7 mouse cellular contexts compared by ENCODE assay signal in genomic region chr13:96431595-96432156, GRCm38 (mm10). TPM values are rescaled to one million over a fixed set of nuclear protein-coding genes. Genes with fewer than 3 reads are reported as not detected.
DNase-seq lines count a peak whose midpoint lies in the region; ATAC-seq lines count a peak whose summit lies in the region.

No protein-coding gene starts in this region.

- no peak overlapping the region for H3K9ac ChIP-seq in embryonic facial prominence, embryonic 11.5 days (replicated peaks; ENCODE audit: low read length)
- no peak overlapping the region for H3K9ac ChIP-seq in midbrain, embryonic 14.5 days (replicated peaks; ENCODE audit: low read length)

- H3K4me2 ChIP-seq in embryonic facial prominence, embryonic 11.5 days (ENCODE audit: low read depth, low read length), result no peak overlapping the region
- H3K4me2 ChIP-seq in midbrain, embryonic 14.5 days (ENCODE audit: low read length), result no peak overlapping the region

- no peaks in the 10 kb centered on the region for H3K36me3 ChIP-seq in embryonic facial prominence, embryonic 11.5 days (replicated peaks; ENCODE audit: control insufficient read depth, insufficient read depth, low read depth, low read length)
- H3K36me3 ChIP-seq in limb, embryonic 10.5 days, result no peaks in the 10 kb centered on the region
- H3K36me3 ChIP-seq in midbrain, embryonic 14.5 days (ENCODE audit: control insufficient read depth, insufficient read depth, low read length), result no peaks in the 10 kb centered on the region

- ATAC-seq in embryonic facial prominence, embryonic 11.5 days (replicated peaks; ENCODE audit: insufficient number of reproducible peaks, low FRiP score, low TSS enrichment, low read depth), result peak; percentile 61; the same call in 1 of the 2 replicates
- peak; percentile 71; the same call in 1 of the 2 replicates for ATAC-seq in midbrain, embryonic 14.5 days (ENCODE audit: low FRiP score, low TSS enrichment)

- 36% methylated on average over 12 of the region's 12 CpGs for WGBS in embryonic facial prominence, embryonic 11.5 days
- 37% methylated on average over 12 of the region's 12 CpGs for WGBS in limb, embryonic 10.5 days
- WGBS in midbrain, embryonic 14.5 days, result 40% methylated on average over 12 of the region's 12 CpGs

- H3K9me3 ChIP-seq in embryonic facial prominence, embryonic 11.5 days (replicated peaks; ENCODE audit: control insufficient read depth, low read length), result no peaks in the 10 kb centered on the region
- no peaks in the 10 kb centered on the region for H3K9me3 ChIP-seq in limb, embryonic 10.5 days (replicated peaks)
- H3K9me3 ChIP-seq in midbrain, embryonic 14.5 days (ENCODE audit: control insufficient read depth, low read length), result no peaks in the 10 kb centered on the region

- no peaks in the 10 kb centered on the region; the same call in 1 of the 2 replicates for H3K4me1 ChIP-seq in embryonic facial prominence, embryonic 11.5 days (ENCODE audit: control insufficient read depth, insufficient read depth, low read length)
- peaks cover 11% of the 10 kb centered on the region; the same call in 1 of the 2 replicates for H3K4me1 ChIP-seq in limb, embryonic 10.5 days
- H3K4me1 ChIP-seq in midbrain, embryonic 14.5 days (ENCODE audit: control insufficient read depth, insufficient read depth, low read length), result no peaks in the 10 kb centered on the region

- H3K4me3 ChIP-seq in embryonic facial prominence, embryonic 11.5 days (ENCODE audit: low read depth, low read length), result no peak overlapping the region
- H3K4me3 ChIP-seq in limb, embryonic 10.5 days, result no peak overlapping the region
- no peak overlapping the region for H3K4me3 ChIP-seq in midbrain, embryonic 14.5 days (replicated peaks; ENCODE audit: low read depth, low read length)

- DNase-seq in adrenal gland, postnatal 14 days, result peak; percentile 93
- DNase-seq in embryonic facial prominence, embryonic 11.5 days (ENCODE audit: low spot score), result peak; percentile 94
- peak; percentile 84 to 94 for DNase-seq in heart, adult 18-20 months
- peak; percentile 91 for DNase-seq in kidney, adult 18-20 months
- peak; percentile 90 for DNase-seq in limb, embryonic 10.5 days (ENCODE audit: low spot score)
- peak; percentile 94 for DNase-seq in midbrain, embryonic 14.5 days
- peak; percentile 51 for DNase-seq in spleen, adult 12 weeks (ENCODE audit: low spot score)

- no peaks in the 10 kb centered on the region for H3K27me3 ChIP-seq in embryonic facial prominence, embryonic 11.5 days (ENCODE audit: control insufficient read depth, insufficient read depth, low read length)
- H3K27me3 ChIP-seq in limb, embryonic 10.5 days (ENCODE audit: low read depth, poor library complexity, severe bottlenecking), result no peaks in the 10 kb centered on the region
- H3K27me3 ChIP-seq in midbrain, embryonic 14.5 days (ENCODE audit: control insufficient read depth, insufficient read depth, low read length), result no peaks in the 10 kb centered on the region

- no peak overlapping the region for H3K27ac ChIP-seq in embryonic facial prominence, embryonic 11.5 days (replicated peaks; ENCODE audit: low read depth, low read length)
- H3K27ac ChIP-seq in limb, embryonic 10.5 days, result no peak overlapping the region
- no peak overlapping the region for H3K27ac ChIP-seq in midbrain, embryonic 14.5 days (replicated peaks; ENCODE audit: low read depth, low read length)

RNA-seq across cellular contexts. Expression of gene Ankdd1b, which starts 39.3 kb away (rescaled TPM):
- 0.83 and 1.1 TPM in 2 replicates for total RNA-seq in adrenal gland, postnatal 14 days (2021)
- 0.25 TPM in 1 of 2 replicates, not detected in the other for polyA plus RNA-seq in embryonic facial prominence, embryonic 11.5 days (2014; fragmentation: Nextera tagmentation; extraction: Ambion mirVana)
- total RNA-seq in heart, adult 18-20 months (2021), result under 1 TPM; 0.65 to 0.80 TPM
- polyA plus RNA-seq in limb, embryonic 10.5 days (2016; fragmentation: Nextera tagmentation; extraction: Ambion mirVana), result not detected in 2 replicates
- polyA plus RNA-seq in midbrain, embryonic 14.5 days (2014; fragmentation: Nextera tagmentation; extraction: Ambion mirVana), result not detected in 2 replicates

RNA-seq across cellular contexts. Expression of gene Poc5, which starts 43.6 kb away (rescaled TPM):
- total RNA-seq in adrenal gland, postnatal 14 days (2021), result 14.2 and 16.9 TPM in 2 replicates
- polyA plus RNA-seq in embryonic facial prominence, embryonic 11.5 days (2014; fragmentation: Nextera tagmentation; extraction: Ambion mirVana), result 27.1 and 28.1 TPM in 2 replicates
- total RNA-seq in heart, adult 18-20 months (2021), result 10 to 100 TPM; 10.7 to 12.4 TPM
- 17.8 and 18.8 TPM in 2 replicates for polyA plus RNA-seq in limb, embryonic 10.5 days (2016; fragmentation: Nextera tagmentation; extraction: Ambion mirVana)
- polyA plus RNA-seq in midbrain, embryonic 14.5 days (2014; fragmentation: Nextera tagmentation; extraction: Ambion mirVana), result 20.0 and 25.4 TPM in 2 replicates

RNA-seq across cellular contexts. Expression of gene Gm17622, which starts 58.9 kb away (rescaled TPM):
- not detected in 2 replicates for total RNA-seq in adrenal gland, postnatal 14 days (2021)
- polyA plus RNA-seq in embryonic facial prominence, embryonic 11.5 days (2014; fragmentation: Nextera tagmentation; extraction: Ambion mirVana), result not detected in 2 replicates
- not detected for total RNA-seq in heart, adult 18-20 months (2021)
- polyA plus RNA-seq in limb, embryonic 10.5 days (2016; fragmentation: Nextera tagmentation; extraction: Ambion mirVana), result not detected in 2 replicates
- not detected in 2 replicates for polyA plus RNA-seq in midbrain, embryonic 14.5 days (2014; fragmentation: Nextera tagmentation; extraction: Ambion mirVana)
